Mouse (Mus musculus): ENCODE results near the gene Ift172. TPM values are rescaled to one million over a fixed set of nuclear protein-coding genes. Genes with fewer than 3 reads are reported as not detected.
"Not testable (repeated sequence)": the region's sequence is repeated elsewhere in the genome, so short reads cannot be mapped to it uniquely, and the experiment has no call there.

Gene Ift172
- polyA plus RNA-seq, 1 experiment: 18.4 TPM

- no peak for DNase-seq (ENCODE audit: low read depth in 1 of 2, low spot score in 2 of 2)
- Histone ChIP-seq H3K27ac (ENCODE audit: insufficient read depth, low read length) (no peak overlapping the region; the same call in 1 of the 2 replicates), H3K4me3 (ENCODE audit: extremely low read depth, insufficient read depth, insufficient read length) (peak overlapping the region; percentile 95), H3K4me1 (ENCODE audit: control insufficient read depth, insufficient read depth, insufficient read length) (peaks cover 8% of the 10 kb centered on the region), H3K27me3 (ENCODE audit: control insufficient read depth, insufficient read depth, low read length) (no peaks in the 10 kb centered on the region), H3K36me3 (ENCODE audit: control insufficient read depth, insufficient read depth, low read length) (no peaks in the 10 kb centered on the region)
- TF ChIP-seq CTCF (IDR thresholded peaks at IDR 0.05; ENCODE audit: extremely low read depth, insufficient read depth, insufficient read length, insufficient replicate concordance) (no peak), POLR2A (IDR thresholded peaks at IDR 0.05; ENCODE audit: low read depth, low read length) (no peak)
- under 1% methylated on average over 11 of the region's 11 CpGs for WGBS
Observed at GRCm38 (mm10) chr5:31219474-31219873, 71.4 kb downstream of the Ift172 start.

- Histone ChIP-seq H3K27me3 (ENCODE audit: control insufficient read depth, insufficient read depth, low read length) (no peaks in the 10 kb centered on the region), H3K4me3 (ENCODE audit: extremely low read depth, insufficient read depth, insufficient read length) (no peak overlapping the region), H3K27ac (ENCODE audit: insufficient read depth, low read length) (no peak overlapping the region), H3K36me3 (ENCODE audit: control insufficient read depth, insufficient read depth, low read length) (no peaks in the 10 kb centered on the region), H3K4me1 (ENCODE audit: control insufficient read depth, insufficient read depth, insufficient read length) (peaks cover 8% of the 10 kb centered on the region)
- WGBS: 6% methylated on average over 2 of the region's 2 CpGs
- no peak for DNase-seq (ENCODE audit: low read depth in 1 of 2, low spot score in 2 of 2)
- TF ChIP-seq POLR2A (IDR thresholded peaks at IDR 0.05; ENCODE audit: low read depth, low read length) (no peak), CTCF (IDR thresholded peaks at IDR 0.05; ENCODE audit: extremely low read depth, insufficient read depth, insufficient read length, insufficient replicate concordance) (no peak)
Observed at GRCm38 (mm10) chr5:31219070-31219469, 71.8 kb downstream of the Ift172 start.

- Histone ChIP-seq H3K27me3 (ENCODE audit: control insufficient read depth, insufficient read depth, low read length) (no peaks in the 10 kb centered on the region), H3K27ac (ENCODE audit: insufficient read depth, low read length) (no peak overlapping the region), H3K36me3 (ENCODE audit: control insufficient read depth, insufficient read depth, low read length) (no peaks in the 10 kb centered on the region), H3K4me3 (ENCODE audit: extremely low read depth, insufficient read depth, insufficient read length) (no peak overlapping the region), H3K4me1 (ENCODE audit: control insufficient read depth, insufficient read depth, insufficient read length) (peaks cover 8% of the 10 kb centered on the region)
- 29% methylated on average over 7 of the region's 7 CpGs for WGBS
- DNase-seq (ENCODE audit: low read depth in 1 of 2, low spot score in 2 of 2): peak in 1 of 2 experiments; percentile 16
- no peak for TF ChIP-seq POLR2A (IDR thresholded peaks at IDR 0.05; ENCODE audit: low read depth, low read length)
- TF ChIP-seq CTCF (IDR thresholded peaks at IDR 0.05; ENCODE audit: extremely low read depth, insufficient read depth, insufficient read length, insufficient replicate concordance): no peak
Observed at GRCm38 (mm10) chr5:31218294-31218693, 72.6 kb downstream of the Ift172 start.

GRCm38 (mm10) chr5:31216554-31216953, 74.4 kb downstream of the Ift172 start:
- 83% methylated on average over 6 of the region's 6 CpGs for WGBS
- H3K27me3 ChIP-seq (ENCODE audit: control insufficient read depth, insufficient read depth, low read length); DNase-seq (ENCODE audit: low read depth in 1 of 2, low spot score in 2 of 2); H3K4me3 ChIP-seq (ENCODE audit: extremely low read depth, insufficient read depth, insufficient read length); H3K36me3 ChIP-seq (ENCODE audit: control insufficient read depth, insufficient read depth, low read length); H3K27ac ChIP-seq (ENCODE audit: insufficient read depth, low read length); H3K4me1 ChIP-seq (ENCODE audit: control insufficient read depth, insufficient read depth, insufficient read length): not testable (repeated sequence)

GRCm38 (mm10) chr5:31204421-31204820, 86.5 kb downstream of the Ift172 start:
- 93% methylated on average over 6 of the region's 6 CpGs for WGBS
- H3K36me3 ChIP-seq (ENCODE audit: control insufficient read depth, insufficient read depth, low read length): peaks cover 33% of the 10 kb centered on the region

GRCm38 (mm10) chr5:31203866-31204265, 87.0 kb downstream of the Ift172 start:
- Histone ChIP-seq H3K36me3 (ENCODE audit: control insufficient read depth, insufficient read depth, low read length) (peaks cover 39% of the 10 kb centered on the region), H3K27ac (ENCODE audit: insufficient read depth, low read length) (no peak overlapping the region), H3K4me3 (ENCODE audit: extremely low read depth, insufficient read depth, insufficient read length) (no peak overlapping the region), H3K27me3 (ENCODE audit: control insufficient read depth, insufficient read depth, low read length) (no peaks in the 10 kb centered on the region), H3K4me1 (ENCODE audit: control insufficient read depth, insufficient read depth, insufficient read length) (peaks cover 11% of the 10 kb centered on the region)
- no peak for DNase-seq (ENCODE audit: low read depth in 1 of 2, low spot score in 2 of 2)
- WGBS: 93% methylated on average over 2 of the region's 2 CpGs
- TF ChIP-seq CTCF (IDR thresholded peaks at IDR 0.05; ENCODE audit: extremely low read depth, insufficient read depth, insufficient read length, insufficient replicate concordance) (no peak), POLR2A (IDR thresholded peaks at IDR 0.05; ENCODE audit: low read depth, low read length) (no peak)

More at GRCm38 (mm10) chr5:31204421-31204820, 86.5 kb downstream of the Ift172 start:
- no peak for TF ChIP-seq POLR2A (IDR thresholded peaks at IDR 0.05; ENCODE audit: low read depth, low read length)
- TF ChIP-seq CTCF (IDR thresholded peaks at IDR 0.05; ENCODE audit: extremely low read depth, insufficient read depth, insufficient read length, insufficient replicate concordance): no peak
- DNase-seq (ENCODE audit: low read depth in 1 of 2, low spot score in 2 of 2): no peak
- Histone ChIP-seq H3K27ac (ENCODE audit: insufficient read depth, low read length) (no peak overlapping the region), H3K4me3 (ENCODE audit: extremely low read depth, insufficient read depth, insufficient read length) (no peak overlapping the region), H3K4me1 (ENCODE audit: control insufficient read depth, insufficient read depth, insufficient read length) (peaks cover 11% of the 10 kb centered on the region), H3K27me3 (ENCODE audit: control insufficient read depth, insufficient read depth, low read length) (no peaks in the 10 kb centered on the region)

Other genes starting within 250 kb of the Ift172 start
- gene Atraid, start 242.8 kb downstream of the Ift172 start, polyA plus RNA-seq (2012; rRNA removed): 43.9 and 53.5 TPM in 2 replicates
- 16.0 and 16.3 TPM in 2 replicates for gene Slc5a6, start 242.2 kb downstream of the Ift172 start, polyA plus RNA-seq (2012; rRNA removed)
- 44.0 and 52.5 TPM in 2 replicates for gene Cad, start 236.3 kb downstream of the Ift172 start, polyA plus RNA-seq (2012; rRNA removed)
- not detected in 2 replicates for gene Dnajc5g, start 184.8 kb downstream of the Ift172 start, polyA plus RNA-seq (2012; rRNA removed)
- gene Slc30a3, start 182.9 kb downstream of the Ift172 start, polyA plus RNA-seq (2012; rRNA removed): 0.08 and 0.09 TPM in 2 replicates
- not detected in 2 replicates for gene Trim54, start 174.4 kb downstream of the Ift172 start, polyA plus RNA-seq (2012; rRNA removed)
- not detected in 2 replicates for gene Ucn, start 152.3 kb downstream of the Ift172 start, polyA plus RNA-seq (2012; rRNA removed)
- gene Mpv17, start 136.9 kb downstream of the Ift172 start, polyA plus RNA-seq (2012; rRNA removed): 32.0 and 34.9 TPM in 2 replicates
- gene Gm29609, start 111.2 kb downstream of the Ift172 start, polyA plus RNA-seq (2012; rRNA removed): 1.4 and 2.1 TPM in 2 replicates
- gene Gtf3c2, start 111.0 kb downstream of the Ift172 start, polyA plus RNA-seq (2012; rRNA removed): 47.3 and 48.9 TPM in 2 replicates
- gene Snx17, start 97.9 kb downstream of the Ift172 start, polyA plus RNA-seq (2012; rRNA removed): 58.4 and 66.9 TPM in 2 replicates
- gene Eif2b4, start 97.7 kb downstream of the Ift172 start, polyA plus RNA-seq (2012; rRNA removed): 31.9 and 40.4 TPM in 2 replicates
- 49.3 and 79.8 TPM in 2 replicates for gene Zfp513, start 88.8 kb downstream of the Ift172 start, polyA plus RNA-seq (2012; rRNA removed)
- gene Ppm1g, start 70.4 kb downstream of the Ift172 start, polyA plus RNA-seq (2012; rRNA removed): 65.7 and 110 TPM in 2 replicates
- 148 and 199 TPM in 2 replicates for gene Nrbp1, start 50.3 kb downstream of the Ift172 start, polyA plus RNA-seq (2012; rRNA removed)
- 0.27 and 0.29 TPM in 2 replicates for gene Gm9970, start 49.9 kb downstream of the Ift172 start, polyA plus RNA-seq (2012; rRNA removed)
- gene Krtcap3, start 39.4 kb downstream of the Ift172 start, polyA plus RNA-seq (2012; rRNA removed): 25.0 and 37.0 TPM in 2 replicates
- gene Fndc4, start 5.0 kb upstream of the Ift172 start, polyA plus RNA-seq (2012; rRNA removed): 3.6 and 4.9 TPM in 2 replicates
- 0.08 TPM in 1 of 2 replicates, not detected in the other for gene Gckr, start 6.3 kb upstream of the Ift172 start, polyA plus RNA-seq (2012; rRNA removed)
- gene Zfp512, start 161.3 kb upstream of the Ift172 start, polyA plus RNA-seq (2012; rRNA removed): 9.1 and 9.6 TPM in 2 replicates
- not detected in 2 replicates for gene 4930548H24Rik, start 194.6 kb upstream of the Ift172 start, polyA plus RNA-seq (2012; rRNA removed)
- 9.4 and 11.0 TPM in 2 replicates for gene Gpn1, start 203.6 kb upstream of the Ift172 start, polyA plus RNA-seq (2012; rRNA removed)
- 10.3 and 14.9 TPM in 2 replicates for gene Slc4a1ap, start 235.9 kb upstream of the Ift172 start, polyA plus RNA-seq (2012; rRNA removed)
- 6.1 and 7.0 TPM in 2 replicates for gene Supt7l, start 236.7 kb upstream of the Ift172 start, polyA plus RNA-seq (2012; rRNA removed)

All from spleen, adult 2 months (tissue).